Mouse (Mus musculus): ENCODE measurements at regions not wholly inside any gene's neighbourhood (a gene's known extent, or its start where the extent isn't known, plus 50 kb on each side); places are given as distances from the start of the nearest gene placed in this dataset.
A peak's percentile ranks its signal among the peaks of the same experiment; 100 is the strongest.

DNA sequence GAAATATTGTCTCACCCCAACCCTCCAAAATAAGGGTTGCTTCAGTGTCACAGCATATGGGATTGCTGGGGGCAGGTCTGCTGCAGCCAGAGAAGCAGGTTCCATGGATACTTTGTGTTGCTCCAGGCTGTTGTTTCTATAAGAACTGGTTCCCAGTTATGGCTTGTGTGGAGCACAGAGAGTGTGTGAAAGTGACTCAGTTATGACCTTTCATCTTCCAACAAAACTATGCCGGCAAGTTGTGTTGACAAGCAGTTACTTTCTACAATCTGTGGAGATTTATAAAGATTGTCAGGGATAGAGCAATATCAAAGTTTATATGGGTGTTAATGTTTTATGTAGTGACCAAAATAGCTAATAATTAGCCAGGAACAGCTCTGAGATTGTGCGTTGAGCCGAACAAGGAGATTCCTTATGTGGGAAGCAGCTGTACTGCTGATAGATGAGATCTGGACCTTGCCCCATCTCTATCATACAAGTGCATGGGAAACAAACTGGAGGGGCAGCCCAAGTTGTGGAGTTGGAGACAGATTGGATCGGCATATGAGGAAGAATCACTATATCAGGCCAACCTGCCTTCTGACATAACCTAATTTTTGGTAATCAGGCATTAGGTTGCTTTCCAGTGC is 305.1 kb downstream of the Zfp619 start:
- H3K27ac ChIP-seq (ENCODE audit: low read depth, low read length) = no peak overlapping the region
- no peaks in the 10 kb centered on the region for H3K27me3 ChIP-seq (ENCODE audit: control insufficient read depth, insufficient read depth, low read length)
- H3K9ac ChIP-seq (ENCODE audit: low read length) = no peak overlapping the region
- no peak overlapping the region for H3K4me2 ChIP-seq (ENCODE audit: low read depth, low read length, severe bottlenecking)
- no peaks in the 10 kb centered on the region for H3K36me3 ChIP-seq (ENCODE audit: control insufficient read depth, insufficient read depth, low read length)
- no peak for ATAC-seq (replicated peaks; ENCODE audit: low FRiP score)
- H3K4me3 ChIP-seq (ENCODE audit: low read depth, low read length) = no peak overlapping the region
- no peaks in the 10 kb centered on the region for H3K9me3 ChIP-seq (ENCODE audit: control insufficient read depth, low read length)
- WGBS = 93% methylated on average over 4 of the region's 4 CpGs
- no peak for DNase-seq (ENCODE audit: low spot score)
- no peaks in the 10 kb centered on the region for H3K4me1 ChIP-seq (replicated peaks; ENCODE audit: control insufficient read depth, insufficient read depth, low read length)

DNA sequence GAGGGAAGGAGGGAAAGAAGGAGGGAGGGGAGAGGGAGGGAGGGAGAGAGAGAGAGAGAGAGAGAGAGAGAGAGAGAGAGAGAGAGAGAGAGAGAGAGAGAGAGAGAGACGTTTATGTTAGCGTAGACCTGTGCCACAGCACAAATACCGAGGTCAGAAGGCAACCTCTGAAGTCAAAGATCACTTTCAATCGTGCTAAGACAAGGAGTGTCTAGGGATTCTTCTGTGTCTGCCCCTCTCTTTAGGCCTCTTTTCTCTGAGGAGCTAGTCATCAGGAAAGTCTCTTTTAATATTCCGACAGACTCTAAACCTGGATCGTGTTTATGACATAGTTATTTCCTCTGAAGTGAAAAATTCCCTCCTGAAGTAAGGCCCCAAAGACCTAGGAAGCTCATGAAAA is 310.8 kb downstream of the Zfp619 start:
- H3K4me2 ChIP-seq (ENCODE audit: low read depth, low read length, severe bottlenecking) = no peak overlapping the region
- no peaks in the 10 kb centered on the region for H3K9me3 ChIP-seq (ENCODE audit: control insufficient read depth, low read length)
- H3K4me1 ChIP-seq (replicated peaks; ENCODE audit: control insufficient read depth, insufficient read depth, low read length) = no peaks in the 10 kb centered on the region
- no peak for DNase-seq (ENCODE audit: low spot score)
- H3K36me3 ChIP-seq (ENCODE audit: control insufficient read depth, insufficient read depth, low read length) = no peaks in the 10 kb centered on the region
- H3K9ac ChIP-seq (ENCODE audit: low read length) = no peak overlapping the region
- no peak overlapping the region for H3K4me3 ChIP-seq (ENCODE audit: low read depth, low read length)
- no peak for ATAC-seq (replicated peaks; ENCODE audit: low FRiP score)
- no peak overlapping the region for H3K27ac ChIP-seq (ENCODE audit: low read depth, low read length)
- 68% methylated on average over 6 of the region's 6 CpGs for WGBS
- no peaks in the 10 kb centered on the region for H3K27me3 ChIP-seq (ENCODE audit: control insufficient read depth, insufficient read depth, low read length)

DNA sequence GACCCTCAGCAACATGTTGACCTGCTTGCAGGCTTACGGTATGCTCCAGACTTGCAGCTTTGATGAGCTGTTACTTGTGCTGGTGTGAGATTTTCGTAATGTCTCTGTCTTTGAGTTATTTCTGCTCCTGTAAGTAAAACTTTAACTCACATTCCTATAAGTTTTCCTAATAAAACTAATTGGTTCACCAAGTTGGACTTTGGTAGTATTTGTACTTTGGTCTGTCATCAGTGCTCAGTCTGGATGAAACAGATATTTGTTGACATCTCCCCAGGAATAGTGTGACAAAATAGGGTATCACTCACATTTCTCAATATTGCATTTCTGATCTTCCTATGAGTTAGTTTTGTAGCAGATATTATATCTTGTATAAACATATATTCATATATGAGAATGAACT is 313.3 kb downstream of the Zfp619 start:
- WGBS = 83% methylated on average over 2 of the region's 2 CpGs
- H3K4me1 ChIP-seq (replicated peaks; ENCODE audit: control insufficient read depth, insufficient read depth, low read length) = no peaks in the 10 kb centered on the region

DNA sequence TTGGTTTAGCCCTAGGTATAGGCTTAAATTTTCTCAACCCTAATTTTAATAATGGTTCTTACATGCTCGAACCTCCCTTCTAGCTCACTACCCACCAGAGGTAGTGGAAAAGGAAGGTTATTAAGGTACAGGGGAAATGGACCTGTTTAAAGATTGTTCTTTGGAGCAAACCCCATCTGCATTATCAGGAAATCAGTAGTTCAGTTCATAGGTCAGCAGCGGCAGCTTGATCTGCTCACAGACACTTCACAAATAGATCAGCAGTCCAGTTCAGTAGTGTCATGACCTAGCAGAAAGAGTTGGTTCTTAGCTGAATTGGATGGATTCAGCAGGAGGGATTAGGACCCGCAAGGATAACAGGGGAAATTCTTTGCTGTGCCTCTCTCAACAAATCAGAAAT is 324.4 kb downstream of the Zfp619 start:
- WGBS = 82% methylated on average over 3 of the region's 3 CpGs
- DNase-seq (ENCODE audit: low spot score) (no peak), ATAC-seq (replicated peaks; ENCODE audit: low FRiP score) (no peak)

More for the DNA sequence above, 313.3 kb downstream of the Zfp619 start:
- Histone ChIP-seq H3K9me3 (ENCODE audit: control insufficient read depth, low read length) (no peaks in the 10 kb centered on the region), H3K36me3 (ENCODE audit: control insufficient read depth, insufficient read depth, low read length) (no peaks in the 10 kb centered on the region), H3K27me3 (ENCODE audit: control insufficient read depth, insufficient read depth, low read length) (no peaks in the 10 kb centered on the region), H3K9ac (ENCODE audit: low read length) (no peak overlapping the region), H3K4me3 (ENCODE audit: low read depth, low read length) (no peak overlapping the region), H3K27ac (ENCODE audit: low read depth, low read length) (no peak overlapping the region), H3K4me2 (ENCODE audit: low read depth, low read length, severe bottlenecking) (no peak overlapping the region)
- no peak for DNase-seq (ENCODE audit: low spot score)
- ATAC-seq (replicated peaks; ENCODE audit: low FRiP score) = no peak

DNA sequence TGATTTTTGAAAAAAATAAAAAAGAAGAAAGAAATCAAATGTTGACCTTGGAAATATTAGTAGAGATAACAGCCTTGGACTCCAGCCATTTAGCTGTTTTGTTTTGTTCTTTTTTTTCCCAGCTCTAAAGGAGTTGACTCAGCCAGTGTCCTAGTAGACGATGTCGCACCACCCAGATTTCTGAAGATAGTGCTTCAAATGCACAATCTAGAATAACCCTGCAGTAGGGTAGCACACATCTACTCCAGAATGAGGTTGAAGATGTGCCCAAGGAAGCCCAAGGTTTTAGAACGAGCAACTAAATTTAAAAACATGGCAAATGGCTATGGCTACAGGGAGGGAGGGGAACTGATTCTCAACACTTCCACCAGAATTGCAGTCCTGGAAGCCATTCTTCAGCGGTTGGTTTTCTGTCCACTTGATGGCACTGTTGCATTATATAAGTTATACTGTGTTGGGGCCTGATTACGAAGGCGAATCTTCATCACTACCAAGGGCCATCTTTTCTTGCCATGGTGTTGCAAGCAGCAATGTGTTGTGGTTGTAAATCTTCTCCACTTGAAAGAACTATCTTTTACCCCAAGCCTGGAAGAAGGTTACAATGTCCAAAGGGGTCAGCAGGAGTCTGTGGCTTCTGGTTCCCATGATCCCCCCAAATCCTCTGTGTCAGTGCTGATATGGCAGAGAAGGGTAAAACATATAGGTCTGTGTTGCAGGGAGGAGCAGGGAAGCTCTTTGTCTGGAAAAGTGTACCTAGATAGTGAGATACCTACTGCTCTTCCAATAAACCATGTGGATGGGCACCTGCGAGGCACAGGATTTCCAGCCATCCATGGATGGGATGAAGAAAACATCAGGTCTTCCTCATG is 330.6 kb downstream of the Zfp619 start:
- Histone ChIP-seq H3K4me2 (ENCODE audit: low read depth, low read length, severe bottlenecking) (no peak overlapping the region), H3K4me3 (ENCODE audit: low read depth, low read length) (no peak overlapping the region), H3K27me3 (ENCODE audit: control insufficient read depth, insufficient read depth, low read length) (no peaks in the 10 kb centered on the region), H3K27ac (ENCODE audit: low read depth, low read length) (no peak overlapping the region), H3K36me3 (ENCODE audit: control insufficient read depth, insufficient read depth, low read length) (no peaks in the 10 kb centered on the region), H3K4me1 (replicated peaks; ENCODE audit: control insufficient read depth, insufficient read depth, low read length) (no peaks in the 10 kb centered on the region), H3K9me3 (ENCODE audit: control insufficient read depth, low read length) (no peaks in the 10 kb centered on the region), H3K9ac (ENCODE audit: low read length) (no peak overlapping the region)
- ATAC-seq (replicated peaks; ENCODE audit: low FRiP score) (peak; percentile 65; the same call in 1 of the 2 replicates), DNase-seq (ENCODE audit: low spot score) (no peak)
- 53% methylated on average over 7 of the region's 7 CpGs for WGBS

More for the DNA sequence above, 324.4 kb downstream of the Zfp619 start:
- no peak overlapping the region for H3K4me3 ChIP-seq (ENCODE audit: low read depth, low read length)
- no peak overlapping the region for H3K9ac ChIP-seq (ENCODE audit: low read length)
- H3K36me3 ChIP-seq (ENCODE audit: control insufficient read depth, insufficient read depth, low read length) = no peaks in the 10 kb centered on the region
- H3K4me2 ChIP-seq (ENCODE audit: low read depth, low read length, severe bottlenecking) = no peak overlapping the region
- H3K27ac ChIP-seq (ENCODE audit: low read depth, low read length) = no peak overlapping the region
- no peaks in the 10 kb centered on the region for H3K4me1 ChIP-seq (replicated peaks; ENCODE audit: control insufficient read depth, insufficient read depth, low read length)
- no peaks in the 10 kb centered on the region for H3K27me3 ChIP-seq (ENCODE audit: control insufficient read depth, insufficient read depth, low read length)
- no peaks in the 10 kb centered on the region for H3K9me3 ChIP-seq (ENCODE audit: control insufficient read depth, low read length)

DNA sequence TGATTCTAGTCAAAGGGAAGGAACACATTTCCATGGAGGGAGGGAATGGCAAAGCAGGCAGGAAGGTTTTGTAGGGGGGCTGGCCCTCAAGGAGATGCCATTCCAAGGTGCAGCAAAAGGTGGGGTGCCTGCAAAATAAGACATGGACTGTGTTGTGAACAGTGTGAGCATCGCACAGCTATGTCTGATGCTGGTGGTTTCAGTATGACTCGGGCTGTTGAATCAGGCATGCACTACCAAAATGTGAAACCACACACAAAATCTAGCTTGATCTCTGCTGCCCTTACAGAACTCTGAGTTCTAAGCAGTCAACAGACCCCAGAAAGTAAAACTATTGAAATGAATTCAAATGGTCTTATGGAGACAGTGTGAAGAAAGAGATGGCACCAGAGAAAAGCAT is 339.7 kb downstream of the Zfp619 start:
- no peak overlapping the region for H3K4me3 ChIP-seq (ENCODE audit: low read depth, low read length)
- H3K9me3 ChIP-seq (ENCODE audit: control insufficient read depth, low read length) = no peaks in the 10 kb centered on the region
- H3K9ac ChIP-seq (ENCODE audit: low read length) = no peak overlapping the region
- H3K27me3 ChIP-seq (ENCODE audit: control insufficient read depth, insufficient read depth, low read length) = no peaks in the 10 kb centered on the region
- no peak for DNase-seq (ENCODE audit: low spot score)
- H3K36me3 ChIP-seq (ENCODE audit: control insufficient read depth, insufficient read depth, low read length) = no peaks in the 10 kb centered on the region
- no peak overlapping the region for H3K4me2 ChIP-seq (ENCODE audit: low read depth, low read length, severe bottlenecking)
- no peak for ATAC-seq (replicated peaks; ENCODE audit: low FRiP score)
- WGBS = 98% methylated on average over 2 of the region's 2 CpGs
- no peaks in the 10 kb centered on the region for H3K4me1 ChIP-seq (replicated peaks; ENCODE audit: control insufficient read depth, insufficient read depth, low read length)
- no peak overlapping the region for H3K27ac ChIP-seq (ENCODE audit: low read depth, low read length)

DNA sequence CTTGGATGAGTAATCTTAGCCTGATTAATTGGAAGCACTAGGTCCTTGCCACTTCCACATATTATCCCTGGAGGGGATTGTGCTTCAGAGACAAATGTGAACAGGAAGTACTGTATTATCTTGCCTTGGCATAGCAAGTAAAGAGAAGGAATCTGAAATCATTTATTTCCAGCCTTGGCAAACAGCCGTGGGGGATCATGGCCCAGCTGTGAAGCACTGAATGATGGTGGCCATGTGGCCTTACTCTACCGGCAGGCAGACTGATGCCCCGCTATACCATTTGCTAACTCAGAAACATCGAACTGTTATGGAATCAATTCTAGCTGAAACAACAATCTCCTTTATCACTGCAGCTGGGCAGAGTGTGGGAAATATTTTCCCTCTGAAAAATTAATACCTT is 345.3 kb downstream of the Zfp619 start:
- ATAC-seq (replicated peaks; ENCODE audit: low FRiP score) = no peak
- no peak overlapping the region for H3K4me3 ChIP-seq (ENCODE audit: low read depth, low read length)
- WGBS = 83% methylated on average over 4 of the region's 4 CpGs

DNA sequence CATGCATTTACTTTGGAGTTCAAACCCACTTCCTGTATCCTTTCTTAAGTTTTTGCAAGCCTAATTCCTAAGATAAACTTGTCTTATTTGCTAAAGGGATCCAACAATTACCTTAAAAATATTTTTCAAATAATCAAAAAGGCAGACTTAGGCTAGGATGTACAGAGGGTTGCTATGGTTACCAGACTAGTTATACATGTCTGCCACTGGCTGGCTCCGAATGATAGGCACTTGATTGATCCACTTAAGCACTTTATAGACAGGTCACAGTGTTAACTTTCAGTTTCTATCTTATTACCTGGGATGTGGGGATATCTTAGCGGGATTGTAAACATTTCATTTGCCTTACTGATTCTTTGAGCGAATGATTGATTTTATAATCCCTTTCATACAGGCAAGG is 346.6 kb downstream of the Zfp619 start:
- WGBS = 84% methylated on average over 3 of the region's 3 CpGs

More for the DNA sequence above, 345.3 kb downstream of the Zfp619 start:
- Histone ChIP-seq H3K27ac (ENCODE audit: low read depth, low read length) (no peak overlapping the region), H3K9ac (ENCODE audit: low read length) (no peak overlapping the region), H3K9me3 (ENCODE audit: control insufficient read depth, low read length) (no peaks in the 10 kb centered on the region), H3K36me3 (ENCODE audit: control insufficient read depth, insufficient read depth, low read length) (no peaks in the 10 kb centered on the region), H3K4me2 (ENCODE audit: low read depth, low read length, severe bottlenecking) (no peak overlapping the region), H3K4me1 (replicated peaks; ENCODE audit: control insufficient read depth, insufficient read depth, low read length) (no peaks in the 10 kb centered on the region), H3K27me3 (ENCODE audit: control insufficient read depth, insufficient read depth, low read length) (no peaks in the 10 kb centered on the region)
- no peak for DNase-seq (ENCODE audit: low spot score)

More for the DNA sequence above, 346.6 kb downstream of the Zfp619 start:
- no peaks in the 10 kb centered on the region for H3K9me3 ChIP-seq (ENCODE audit: control insufficient read depth, low read length)
- H3K27me3 ChIP-seq (ENCODE audit: control insufficient read depth, insufficient read depth, low read length) = no peaks in the 10 kb centered on the region
- H3K4me1 ChIP-seq (replicated peaks; ENCODE audit: control insufficient read depth, insufficient read depth, low read length) = no peaks in the 10 kb centered on the region
- H3K9ac ChIP-seq (ENCODE audit: low read length) = no peak overlapping the region
- H3K27ac ChIP-seq (ENCODE audit: low read depth, low read length) = no peak overlapping the region
- no peaks in the 10 kb centered on the region for H3K36me3 ChIP-seq (ENCODE audit: control insufficient read depth, insufficient read depth, low read length)
- DNase-seq (ENCODE audit: low spot score) (no peak), ATAC-seq (replicated peaks; ENCODE audit: low FRiP score) (no peak)
- no peak overlapping the region for H3K4me3 ChIP-seq (ENCODE audit: low read depth, low read length)
- H3K4me2 ChIP-seq (ENCODE audit: low read depth, low read length, severe bottlenecking) = no peak overlapping the region

Measured in forebrain, embryonic 11.5 days (tissue).